In genomic region chr1:176997254-176997653, GRCm38 (mm10) we compare ENCODE assay signal across 9 mouse cellular contexts.
DNase-seq lines count a peak whose midpoint lies in the region; ATAC-seq and TF ChIP-seq lines count a peak whose summit lies in the region.
"Had no signal": no experiment of that assay in that cellular context is flagged by ENCODE, and none has a peak within 500 bp of the region (broad histone marks: within the 10 kb centered on the region; RNA-seq: fewer than 3 reads in every experiment).

No protein-coding gene starts in this region.

- H3K9ac ChIP-seq in kidney, embryonic 15.5 days, result no peak overlapping the region
- no peak overlapping the region for H3K9ac ChIP-seq in hindbrain, embryonic 11.5 days (ENCODE audit: low read depth, low read length)

- no peak for TF ChIP-seq POLR2A in brain, embryonic 14.5 days (IDR thresholded peaks at IDR 0.05; ENCODE audit: borderline replicate concordance, extremely low read depth, insufficient read depth, insufficient read length, poor library complexity, severe bottlenecking)

- peak overlapping the region; percentile 61 for H3K4me2 ChIP-seq in kidney, embryonic 15.5 days
- peak overlapping the region; percentile 54; the same call in 1 of the 2 replicates for H3K4me2 ChIP-seq in hindbrain, embryonic 11.5 days (replicated peaks; ENCODE audit: low read depth, low read length)

- 49% methylated on average over 6 of the region's 6 CpGs for WGBS in kidney, embryonic 15.5 days
- WGBS in hindbrain, embryonic 11.5 days, result 32% methylated on average over 6 of the region's 6 CpGs
- WGBS in macrophage (ENCODE audit: missing documents), result 90% methylated on average over 6 of the region's 6 CpGs

- H3K27me3 ChIP-seq in kidney, embryonic 15.5 days, result no peaks in the 10 kb centered on the region
- H3K27me3 ChIP-seq in hindbrain, embryonic 11.5 days (ENCODE audit: control insufficient read depth, insufficient read depth, low read length), result no peaks in the 10 kb centered on the region; the same call in 1 of the 2 replicates

- no peaks in the 10 kb centered on the region for H3K9me3 ChIP-seq in kidney, embryonic 15.5 days (replicated peaks)
- no peaks in the 10 kb centered on the region for H3K9me3 ChIP-seq in hindbrain, embryonic 11.5 days (ENCODE audit: control insufficient read depth, low read length)

- no peaks in the 10 kb centered on the region for H3K36me3 ChIP-seq in kidney, embryonic 15.5 days
- H3K36me3 ChIP-seq in hindbrain, embryonic 11.5 days (ENCODE audit: control insufficient read depth, insufficient read depth, low read length), result no peaks in the 10 kb centered on the region
- no peaks in the 10 kb centered on the region for H3K36me3 ChIP-seq in macrophage (ENCODE audit: inconsistent target)

- no peak overlapping the region for H3K4me3 ChIP-seq in kidney, embryonic 15.5 days (replicated peaks)
- H3K4me3 ChIP-seq in hindbrain, embryonic 11.5 days (ENCODE audit: low read depth, low read length), result no peak overlapping the region
- H3K4me3 ChIP-seq in macrophage (ENCODE audit: inconsistent target), result no peak overlapping the region; the same call in 1 of the 2 replicates

- no peak for ATAC-seq in kidney, embryonic 15.5 days (replicated peaks; ENCODE audit: low FRiP score)
- no peak for ATAC-seq in hindbrain, embryonic 11.5 days (ENCODE audit: low FRiP score)

- no peak for TF ChIP-seq CTCF in brain, embryonic 14.5 days (IDR thresholded peaks at IDR 0.05; ENCODE audit: borderline replicate concordance, extremely low read depth, insufficient read depth, insufficient read length)

- intact Hi-C loops in left cerebral cortex, postnatal 36 days (cut with DNase I), result no loop called here

- no peaks in the 10 kb centered on the region for H3K79me2 ChIP-seq in macrophage (ENCODE audit: inconsistent target)

- peaks cover 38% of the 10 kb centered on the region for H3K4me1 ChIP-seq in kidney, embryonic 15.5 days
- peaks cover 38% of the 10 kb centered on the region for H3K4me1 ChIP-seq in hindbrain, embryonic 11.5 days (replicated peaks; ENCODE audit: control insufficient read depth, insufficient read depth, low read length)

- no peak for DNase-seq in kidney, adult 9 months
- DNase-seq in brain, embryonic 14.5 days (ENCODE audit: low read depth), result peak; percentile 66
- DNase-seq in hindbrain, embryonic 11.5 days (ENCODE audit: low spot score), result no peak
- DNase-seq in cerebellum, postnatal 36 days, result no peak
- DNase-seq in adrenal gland, adult 8-10 months, result no peak
- no peak for DNase-seq in left cerebral cortex, postnatal 36 days (ENCODE audit: low spot score in 2 of 2)
- DNase-seq: lung, adult 2 months had no signal

- H3K27ac ChIP-seq in kidney, embryonic 15.5 days, result peak overlapping the region; percentile 54; the same call in 1 of the 2 replicates
- H3K27ac ChIP-seq in hindbrain, embryonic 11.5 days (ENCODE audit: low read depth, low read length), result peak overlapping the region; percentile 92
- peak overlapping the region; percentile 37 for H3K27ac ChIP-seq in macrophage

Comparison
In these comparisons a context has a peak if more than half of its experiments do, and no peak if none do; other contexts are left out.
1. H3K27ac ChIP-seq: peak in every context shown above with its lines; median percentile 92 in hindbrain, embryonic 11.5 days; 54 in kidney, embryonic 15.5 days; 37 in macrophage.